Mouse (Mus musculus): Measurements from ENCODE around the gene Gipc3.

- TF ChIP-seq CTCF (IDR thresholded peaks at IDR 0.05; ENCODE audit: low read depth, low read length), result no peak
- peak; percentile 51; the same call in 1 of the 2 replicates for TF ChIP-seq POLR2A (IDR thresholded peaks at IDR 0.05; ENCODE audit: extremely low read depth, insufficient read depth, low read length)
Measured at GRCm38 (mm10) chr10:81377793-81378552, 34.9 kb upstream of the Gipc3 start, which contains the start of gene Fzr1.

Data from liver, adult 2 months (tissue).